Mouse (Mus musculus) kidney, adult 2 months (tissue): ENCODE measurements at regions not wholly inside any gene's neighbourhood (a gene's known extent, or its start where the extent isn't known, plus 50 kb on each side); places are given as distances from the start of the nearest gene placed in this dataset.

Experiments
- CTCF ChIP-seq: fragments of 200-500 bp; conservative IDR thresholded peaks from 2 replicates; pipeline ENCODE4 v1.5.1; 2011; ENCODE audit warnings: low read depth, mild to moderate bottlenecking, control low read depth, low read length, moderate library complexity, mixed read lengths; ENCODE audit not compliant: insufficient read depth, insufficient read length
- POLR2A ChIP-seq: fragments of 200-500 bp; IDR thresholded peaks from one replicate; pipeline ENCODE4 v1.6.1; 2011; ENCODE audit warnings: low read depth, low read length, control low read depth

DNA sequence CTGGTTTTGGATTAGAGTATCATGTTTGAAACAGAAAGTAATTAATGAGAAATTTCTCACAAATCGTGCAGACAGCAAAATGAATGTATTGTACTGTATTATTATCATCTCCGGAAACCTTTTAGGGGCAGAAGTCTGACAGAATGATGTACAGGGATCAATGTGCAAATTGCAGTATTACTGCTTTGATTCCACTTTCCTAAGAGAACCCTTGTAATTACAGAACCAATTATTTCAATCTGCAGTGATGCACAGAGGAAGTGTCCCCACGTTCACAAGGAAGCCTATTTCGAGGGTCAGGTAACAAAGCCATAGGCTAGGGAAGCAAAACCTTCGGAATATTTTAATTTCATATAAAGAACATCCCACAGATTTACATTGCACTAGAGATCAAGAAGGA is 364.4 kb downstream of the Slc6a15 start:
- no peak for TF ChIP-seq CTCF
- TF ChIP-seq POLR2A = no peak
